Mouse (Mus musculus) adrenal gland, postnatal 25 days (tissue): Measurements from ENCODE around the gene 4930502E18Rik. TPM values are rescaled to one million over a fixed set of nuclear protein-coding genes. Genes with fewer than 3 reads are reported as not detected.
"Not testable (repeated sequence)": the region's sequence is repeated elsewhere in the genome, so short reads cannot be mapped to it uniquely, and the experiment has no call there.

ENCODE experiments used
- DNase-seq: peaks from one replicate; pipeline ENCODE4 v3.0.0; 2021; ENCODE audit warnings: mixed read lengths
- long read RNA-seq: library from polyadenylated mRNA; stranded (forward); transcript quantifications from one replicate; pipeline ENCODE4 v2.0.0, GENCODE M21; 2021
- total RNA-seq: library from RNA; stranded (reverse); gene quantifications from 2 replicates; pipeline ENCODE4 v1.2.3, GENCODE M21; 2021

The 4930502E18Rik gene
- not detected in 2 replicates for total RNA-seq
- long read RNA-seq = 0 reads

- DNase-seq = no peak
Measured at GRCm38 (mm10) chrX:53724596-53724995, at the start of gene 4930502E18Rik. Gene 4930502E18Rik (plus strand): TSS chrX:53724826.

GRCm38 (mm10) chrX:53676943-53677342 lies 47.7 kb upstream of the 4930502E18Rik start:
- peak; percentile 69 for DNase-seq

- not testable (repeated sequence) for DNase-seq
Measured at GRCm38 (mm10) chrX:53682650-53683049, 42.0 kb upstream of the 4930502E18Rik start.

- DNase-seq = not testable (repeated sequence)
Measured at GRCm38 (mm10) chrX:53684676-53685075, 40.0 kb upstream of the 4930502E18Rik start.

GRCm38 (mm10) chrX:53692065-53692464 lies 32.6 kb upstream of the 4930502E18Rik start:
- no peak for DNase-seq

- no peak for DNase-seq
Measured at GRCm38 (mm10) chrX:53693141-53693540, 31.5 kb upstream of the 4930502E18Rik start.

GRCm38 (mm10) chrX:53694008-53694777 lies 30.4 kb upstream of the 4930502E18Rik start:
- no peak for DNase-seq

- no peak for DNase-seq
Measured at GRCm38 (mm10) chrX:53699225-53699624, 25.4 kb upstream of the 4930502E18Rik start.

GRCm38 (mm10) chrX:53702673-53703072 lies 22.0 kb upstream of the 4930502E18Rik start:
- DNase-seq = no peak

GRCm38 (mm10) chrX:53715942-53716322 lies 8.7 kb upstream of the 4930502E18Rik start:
- no peak for DNase-seq

- peak; percentile 55 for DNase-seq
Measured at GRCm38 (mm10) chrX:53716323-53717182, 8.1 kb upstream of the 4930502E18Rik start.

- no peak for DNase-seq
Measured at GRCm38 (mm10) chrX:53728967-53729366, 4.3 kb downstream of the 4930502E18Rik start.

- no peak for DNase-seq
Measured at GRCm38 (mm10) chrX:53752851-53753250, 28.2 kb downstream of the 4930502E18Rik start.

GRCm38 (mm10) chrX:53757736-53758135 lies 33.1 kb downstream of the 4930502E18Rik start, which contains the start of gene 1700013H16Rik:
Gene 1700013H16Rik (minus strand): TSS chrX:53757831.
- DNase-seq = no peak

- no peak for DNase-seq
Measured at GRCm38 (mm10) chrX:53776276-53776675, 51.6 kb downstream of the 4930502E18Rik start, which contains the start of gene Zfp36l3. Gene Zfp36l3 (minus strand): TSS chrX:53776394.

Other genes starting within 250 kb of the 4930502E18Rik start
- 119 and 126 TPM in 2 replicates for gene Rtl8c, start 116.8 kb upstream of the 4930502E18Rik start, total RNA-seq
- not detected in 2 replicates for gene Gm14597, start 115.8 kb upstream of the 4930502E18Rik start, total RNA-seq
- 141 and 149 TPM in 2 replicates for gene Rtl8a, start 81.1 kb upstream of the 4930502E18Rik start, total RNA-seq
- gene Rtl8b, start 54.4 kb upstream of the 4930502E18Rik start, total RNA-seq = 79.2 and 90.0 TPM in 2 replicates
- not detected in 2 replicates for gene 1700013H16Rik, start 33.0 kb downstream of the 4930502E18Rik start, total RNA-seq
- not detected in 2 replicates for gene Zfp36l3, start 51.6 kb downstream of the 4930502E18Rik start, total RNA-seq
- gene Xlr, start 72.9 kb downstream of the 4930502E18Rik start, total RNA-seq = 0.88 TPM in 1 of 2 replicates, not detected in the other